Mouse (Mus musculus): ENCODE data around the gene Rpl21.

DNA sequence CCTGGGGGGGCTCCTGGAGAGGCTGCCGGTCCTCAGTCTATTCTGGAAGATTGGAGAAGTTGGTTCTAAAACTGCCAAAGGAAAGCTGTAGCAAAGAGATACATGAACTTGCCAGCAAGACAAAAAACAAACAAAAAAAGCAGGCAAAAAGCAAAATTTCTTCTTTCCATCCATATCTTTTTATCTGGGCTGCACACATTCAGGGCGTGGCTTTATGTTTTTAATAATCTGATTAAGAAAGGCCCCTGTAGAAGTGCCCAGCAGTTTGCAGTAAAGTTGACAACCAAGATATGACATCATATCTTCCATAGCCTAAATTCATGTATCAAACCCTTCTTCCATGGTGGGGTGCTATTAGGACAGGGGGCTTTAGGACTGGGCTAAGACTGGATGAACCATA is 33.6 kb downstream of the Rpl21 start:
- no peak for TF ChIP-seq CTCF (IDR thresholded peaks at IDR 0.05; ENCODE audit: borderline replicate concordance, extremely low read depth, insufficient read depth, insufficient read length)
- TF ChIP-seq POLR2A (IDR thresholded peaks at IDR 0.05; ENCODE audit: borderline replicate concordance, extremely low read depth, insufficient read depth, insufficient read length, poor library complexity, severe bottlenecking), result no peak
